ENCODE assay signal across 7 mouse cellular contexts in genomic region chr9:68656076-68656795, GRCm38 (mm10). TPM values are rescaled to one million over a fixed set of nuclear protein-coding genes. Genes with fewer than 3 reads are reported as not detected.
A peak's percentile ranks its signal among the peaks of the same experiment; 100 is the strongest.
DNase-seq lines count a peak whose midpoint lies in the region; ATAC-seq and TF ChIP-seq lines count a peak whose summit lies in the region.

No protein-coding gene starts in this region.

- no peaks in the 10 kb centered on the region for H3K9me3 ChIP-seq in hindbrain, embryonic 12.5 days (replicated peaks)
- no peaks in the 10 kb centered on the region for H3K9me3 ChIP-seq in midbrain, embryonic 15.5 days

- no peaks in the 10 kb centered on the region for H3K4me1 ChIP-seq in cortical plate, adult 2 months (ENCODE audit: control insufficient read depth, insufficient read depth, low read length)
- H3K4me1 ChIP-seq in hindbrain, embryonic 12.5 days = peaks cover 16% of the 10 kb centered on the region
- peaks cover 32% of the 10 kb centered on the region for H3K4me1 ChIP-seq in midbrain, embryonic 15.5 days

- no peak for TF ChIP-seq CTCF in cortical plate, adult 2 months (IDR thresholded peaks at IDR 0.05; ENCODE audit: extremely low read depth, insufficient read depth, low read length)

- peak; percentile 16 to 56 for DNase-seq in left cerebral cortex, postnatal 25 days (ENCODE audit: low spot score in 2 of 2)
- DNase-seq in left cerebral cortex, postnatal 4 days = no peak
- DNase-seq in thymus, postnatal 10 days (ENCODE audit: low spot score in 2 of 2) = no peak
- no peak for DNase-seq in thymus, postnatal 25 days

- H3K27me3 ChIP-seq in hindbrain, embryonic 12.5 days = no peaks in the 10 kb centered on the region; the same call in 1 of the 2 replicates
- H3K27me3 ChIP-seq in midbrain, embryonic 15.5 days (replicated peaks) = no peaks in the 10 kb centered on the region

- intact Hi-C loops in left cerebral cortex, postnatal 25 days (cut with DNase I) = no loop called here
- intact Hi-C loops in left cerebral cortex, postnatal 4 days (cut with DNase I) = no loop called here

- ATAC-seq in hindbrain, embryonic 12.5 days (ENCODE audit: low FRiP score) = no peak
- ATAC-seq in midbrain, embryonic 15.5 days (replicated peaks) = no peak

- H3K4me3 ChIP-seq in cortical plate, adult 2 months (ENCODE audit: insufficient read depth, low read length) = peak overlapping the region; percentile 51; the same call in 1 of the 2 replicates
- H3K4me3 ChIP-seq in hindbrain, embryonic 12.5 days = no peak overlapping the region
- H3K4me3 ChIP-seq in midbrain, embryonic 15.5 days = peak overlapping the region; percentile 73

- peak overlapping the region; percentile 74; the same call in 1 of the 2 replicates for H3K4me2 ChIP-seq in hindbrain, embryonic 12.5 days (replicated peaks)
- peak overlapping the region; percentile 96 for H3K4me2 ChIP-seq in midbrain, embryonic 15.5 days

- H3K9ac ChIP-seq in hindbrain, embryonic 12.5 days = no peak overlapping the region
- H3K9ac ChIP-seq in midbrain, embryonic 15.5 days = peak overlapping the region; percentile 68; the same call in 1 of the 2 replicates

- 0 out of 2 replicates have a peak overlapping the region, but pooled peaks have one; percentile 27 for H3K27ac ChIP-seq in cortical plate, adult 2 months (ENCODE audit: insufficient read depth, low read length)
- H3K27ac ChIP-seq in hindbrain, embryonic 12.5 days = no peak overlapping the region
- H3K27ac ChIP-seq in midbrain, embryonic 15.5 days = no peak overlapping the region

- 55% methylated on average over 5 of the region's 5 CpGs for WGBS in hindbrain, embryonic 12.5 days
- WGBS in midbrain, embryonic 15.5 days = 47% methylated on average over 5 of the region's 5 CpGs

- TF ChIP-seq POLR2A in cortical plate, adult 2 months (IDR thresholded peaks at IDR 0.05; ENCODE audit: extremely low read depth, insufficient read depth, low read length) = no peak

- H3K36me3 ChIP-seq in hindbrain, embryonic 12.5 days = no peaks in the 10 kb centered on the region
- H3K36me3 ChIP-seq in midbrain, embryonic 15.5 days (replicated peaks) = no peaks in the 10 kb centered on the region

RNA-seq across cellular contexts. Expression of gene Rora, which starts 2.6 kb away (rescaled TPM):
- 10 to 100 TPM; 68.0 to 81.9 TPM for total RNA-seq in left cerebral cortex, postnatal 25 days (2021)
- 10 to 100 TPM; 25.3 to 29.2 TPM for total RNA-seq in left cerebral cortex, postnatal 4 days (2021)
- polyA plus RNA-seq in cortical plate, adult 2 months (2012; rRNA removed) = 22.1 and 23.6 TPM in 2 replicates
- 7.6 and 7.8 TPM in 2 replicates for polyA plus RNA-seq in hindbrain, embryonic 12.5 days (2016; fragmentation: Nextera tagmentation; extraction: Ambion mirVana)
- 33.7 and 43.9 TPM in 2 replicates for polyA plus RNA-seq in midbrain, embryonic 15.5 days (2015; fragmentation: Nextera tagmentation; extraction: Ambion mirVana)

Comparison
In these comparisons a context has a peak if more than half of its experiments do, and no peak if none do; other contexts are left out.
1. DNase-seq: peak in left cerebral cortex, postnatal 25 days (2 of 2); none in left cerebral cortex, postnatal 4 days (single experiment), thymus, postnatal 10 days (0 of 2) and thymus, postnatal 25 days (single experiment).